Mouse (Mus musculus) small intestine, adult 10 weeks (tissue): ENCODE measurements around the gene Grem1. TPM values are rescaled to one million over a fixed set of nuclear protein-coding genes. Genes with fewer than 3 reads are reported as not detected.

Experiments
- polyA plus RNA-seq: library from polyadenylated mRNA; stranded (reverse); fragments of 350-450 nt; fragmentation: Illumina TruSeq; extraction: RNeasy Lipid Tissue Mini Kit (QIAGEN cat#74804); gene quantifications from one replicate; pipeline ENCODE4 v1.2.3, GENCODE M21; 2014; ENCODE audit warnings: low replicate concordance

The Grem1 gene
- polyA plus RNA-seq, result 62.1 TPM

GRCm38 (mm10) chr2:113758311-113759161 is at the start of gene Grem1:
Gene Grem1 (minus strand): TSS chr2:113758646.

Other genes starting within 250 kb of the Grem1 start
- 9.2 TPM for gene Scg5, start 70.5 kb upstream of the Grem1 start, polyA plus RNA-seq
- 37.9 TPM for gene Arhgap11a, start 90.0 kb upstream of the Grem1 start, polyA plus RNA-seq